Mouse (Mus musculus): ENCODE measurements around the gene Fnbp1. TPM values are rescaled to one million over a fixed set of nuclear protein-coding genes. Genes with fewer than 3 reads are reported as not detected.

Gene Fnbp1
- polyA plus RNA-seq, 2 experiments = 25.6 to 40.8 TPM

DNA sequence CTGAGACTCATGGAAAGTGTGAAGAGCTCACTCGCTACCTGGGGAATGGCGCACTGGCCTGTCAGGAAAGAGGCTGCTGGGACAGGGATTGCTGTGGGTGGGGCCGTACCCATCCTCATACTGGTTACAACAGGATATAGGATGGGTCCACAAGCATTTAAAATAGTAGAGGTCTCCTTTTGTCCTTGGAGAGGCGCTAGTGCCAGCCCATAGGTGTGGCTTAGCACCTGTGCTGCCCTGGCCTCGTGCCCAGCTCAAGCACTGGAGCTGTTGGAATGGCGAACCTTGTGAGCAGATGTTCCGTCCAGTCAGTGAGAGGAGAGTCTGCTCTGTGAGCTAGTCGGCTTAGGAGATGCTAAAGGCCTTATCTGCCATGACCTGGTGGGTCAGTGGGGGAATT lies 122.8 kb downstream of the Fnbp1 start:
- Histone ChIP-seq H3K27me3 (ENCODE audit: control insufficient read depth, insufficient read depth, low read length) (no peaks in the 10 kb centered on the region), H3K9me3 (ENCODE audit: control insufficient read depth, low read length) (no peaks in the 10 kb centered on the region), H3K27ac (replicated peaks; ENCODE audit: low read depth, low read length) (no peak overlapping the region), H3K4me1 (ENCODE audit: control insufficient read depth, insufficient read depth, low read length) (no peaks in the 10 kb centered on the region), H3K9ac (ENCODE audit: low read depth, low read length, severe bottlenecking) (no peak overlapping the region), H3K4me3 (replicated peaks; ENCODE audit: low read length) (no peak overlapping the region), H3K4me2 (replicated peaks; ENCODE audit: low read depth, low read length, severe bottlenecking) (no peak overlapping the region), H3K36me3 (ENCODE audit: control insufficient read depth, insufficient read depth, low read length) (peaks cover 53% of the 10 kb centered on the region)
- WGBS = 91% methylated on average over 8 of the region's 8 CpGs
- DNase-seq (ENCODE audit: low spot score) = no peak
- no peak for TF ChIP-seq POLR2A (IDR thresholded peaks at IDR 0.05; ENCODE audit: borderline replicate concordance, extremely low read depth, insufficient read depth, insufficient read length)
- ATAC-seq (ENCODE audit: low FRiP score, low read depth) = no peak

DNA sequence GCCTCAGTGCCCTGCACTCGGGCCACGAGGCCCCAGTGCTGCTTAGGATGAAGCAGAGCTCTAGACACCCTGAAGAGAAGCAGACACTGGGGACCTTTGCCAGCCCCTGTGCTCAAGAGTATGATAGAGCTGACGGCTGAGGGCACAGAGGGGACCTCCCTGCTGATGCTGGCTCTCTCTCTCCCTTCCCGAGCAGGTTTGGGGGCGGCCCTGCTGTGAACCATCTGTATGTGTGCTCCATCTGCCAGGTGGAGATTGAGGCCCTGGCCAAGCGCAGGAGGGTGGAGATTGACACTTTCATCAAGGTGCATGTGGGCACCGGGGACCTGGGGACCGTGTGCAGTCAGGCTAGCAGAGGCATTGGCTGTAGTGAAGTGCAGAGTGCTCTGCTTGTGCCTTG lies 123.3 kb downstream of the Fnbp1 start:
- TF ChIP-seq POLR2A (IDR thresholded peaks at IDR 0.05; ENCODE audit: borderline replicate concordance, extremely low read depth, insufficient read depth, insufficient read length) = no peak

GRCm38 (mm10) chr2:31017625-31018317 lies 124.0 kb downstream of the Fnbp1 start:
- peaks cover 53% of the 10 kb centered on the region for H3K36me3 ChIP-seq (ENCODE audit: control insufficient read depth, insufficient read depth, low read length)
- 92% methylated on average over 18 of the region's 18 CpGs for WGBS

More for the DNA sequence above, 123.3 kb downstream of the Fnbp1 start:
- ATAC-seq (ENCODE audit: low FRiP score, low read depth) (no peak), DNase-seq (ENCODE audit: low spot score) (no peak)
- Histone ChIP-seq H3K36me3 (ENCODE audit: control insufficient read depth, insufficient read depth, low read length) (peaks cover 53% of the 10 kb centered on the region), H3K4me3 (replicated peaks; ENCODE audit: low read length) (no peak overlapping the region), H3K27me3 (ENCODE audit: control insufficient read depth, insufficient read depth, low read length) (no peaks in the 10 kb centered on the region), H3K4me1 (ENCODE audit: control insufficient read depth, insufficient read depth, low read length) (no peaks in the 10 kb centered on the region), H3K9ac (ENCODE audit: low read depth, low read length, severe bottlenecking) (no peak overlapping the region), H3K27ac (replicated peaks; ENCODE audit: low read depth, low read length) (no peak overlapping the region), H3K9me3 (ENCODE audit: control insufficient read depth, low read length) (no peaks in the 10 kb centered on the region), H3K4me2 (replicated peaks; ENCODE audit: low read depth, low read length, severe bottlenecking) (no peak overlapping the region)
- 90% methylated on average over 8 of the region's 8 CpGs for WGBS

GRCm38 (mm10) chr2:31013371-31014120 lies 128.3 kb downstream of the Fnbp1 start:
- WGBS = 67% methylated on average over 14 of the region's 14 CpGs
- ATAC-seq (ENCODE audit: low FRiP score, low read depth) (no peak), DNase-seq (ENCODE audit: low spot score) (no peak)
- Histone ChIP-seq H3K9ac (ENCODE audit: low read depth, low read length, severe bottlenecking) (no peak overlapping the region), H3K4me2 (replicated peaks; ENCODE audit: low read depth, low read length, severe bottlenecking) (no peak overlapping the region), H3K4me3 (replicated peaks; ENCODE audit: low read length) (no peak overlapping the region), H3K27ac (replicated peaks; ENCODE audit: low read depth, low read length) (no peak overlapping the region), H3K36me3 (ENCODE audit: control insufficient read depth, insufficient read depth, low read length) (peaks cover 39% of the 10 kb centered on the region), H3K27me3 (ENCODE audit: control insufficient read depth, insufficient read depth, low read length) (no peaks in the 10 kb centered on the region), H3K4me1 (ENCODE audit: control insufficient read depth, insufficient read depth, low read length) (no peaks in the 10 kb centered on the region), H3K9me3 (ENCODE audit: control insufficient read depth, low read length) (no peaks in the 10 kb centered on the region)
- TF ChIP-seq POLR2A (IDR thresholded peaks at IDR 0.05; ENCODE audit: borderline replicate concordance, extremely low read depth, insufficient read depth, insufficient read length) = no peak

More at GRCm38 (mm10) chr2:31017625-31018317, 124.0 kb downstream of the Fnbp1 start:
- no peaks in the 10 kb centered on the region for H3K9me3 ChIP-seq (ENCODE audit: control insufficient read depth, low read length)
- H3K9ac ChIP-seq (ENCODE audit: low read depth, low read length, severe bottlenecking) = no peak overlapping the region
- H3K4me1 ChIP-seq (ENCODE audit: control insufficient read depth, insufficient read depth, low read length) = no peaks in the 10 kb centered on the region
- ATAC-seq (ENCODE audit: low FRiP score, low read depth) = no peak
- DNase-seq (ENCODE audit: low spot score) = no peak
- no peak overlapping the region for H3K4me2 ChIP-seq (replicated peaks; ENCODE audit: low read depth, low read length, severe bottlenecking)
- H3K4me3 ChIP-seq (replicated peaks; ENCODE audit: low read length) = no peak overlapping the region
- TF ChIP-seq POLR2A (IDR thresholded peaks at IDR 0.05; ENCODE audit: borderline replicate concordance, extremely low read depth, insufficient read depth, insufficient read length) = no peak
- H3K27ac ChIP-seq (replicated peaks; ENCODE audit: low read depth, low read length) = no peak overlapping the region
- H3K27me3 ChIP-seq (ENCODE audit: control insufficient read depth, insufficient read depth, low read length) = no peaks in the 10 kb centered on the region

GRCm38 (mm10) chr2:31007208-31007607 lies 134.6 kb downstream of the Fnbp1 start:
- Histone ChIP-seq H3K36me3 (ENCODE audit: control insufficient read depth, insufficient read depth, low read length) (peaks cover 49% of the 10 kb centered on the region), H3K4me2 (replicated peaks; ENCODE audit: low read depth, low read length, severe bottlenecking) (no peak overlapping the region), H3K27me3 (ENCODE audit: control insufficient read depth, insufficient read depth, low read length) (no peaks in the 10 kb centered on the region), H3K4me3 (replicated peaks; ENCODE audit: low read length) (no peak overlapping the region), H3K9me3 (ENCODE audit: control insufficient read depth, low read length) (no peaks in the 10 kb centered on the region), H3K4me1 (ENCODE audit: control insufficient read depth, insufficient read depth, low read length) (no peaks in the 10 kb centered on the region), H3K27ac (replicated peaks; ENCODE audit: low read depth, low read length) (no peak overlapping the region), H3K9ac (ENCODE audit: low read depth, low read length, severe bottlenecking) (no peak overlapping the region)
- no peak for TF ChIP-seq POLR2A (IDR thresholded peaks at IDR 0.05; ENCODE audit: borderline replicate concordance, extremely low read depth, insufficient read depth, insufficient read length)
- DNase-seq (ENCODE audit: low spot score) = no peak
- ATAC-seq (ENCODE audit: low FRiP score, low read depth) = no peak
- 82% methylated on average over 5 of the region's 5 CpGs for WGBS
